Mouse (Mus musculus): ENCODE data around the gene Car9. TPM values are rescaled to one million over a fixed set of nuclear protein-coding genes. Genes with fewer than 3 reads are reported as not detected.
"Not testable (repeated sequence)": the region's sequence is repeated elsewhere in the genome, so short reads cannot be mapped to it uniquely, and the experiment has no call there.

The Car9 gene
- polyA plus RNA-seq (2017; shearing (Covaris generic)) = 1 to 10 TPM in 1 of 2 experiments, under 1 TPM in 1; 0.32 to 1.5 TPM

DNA sequence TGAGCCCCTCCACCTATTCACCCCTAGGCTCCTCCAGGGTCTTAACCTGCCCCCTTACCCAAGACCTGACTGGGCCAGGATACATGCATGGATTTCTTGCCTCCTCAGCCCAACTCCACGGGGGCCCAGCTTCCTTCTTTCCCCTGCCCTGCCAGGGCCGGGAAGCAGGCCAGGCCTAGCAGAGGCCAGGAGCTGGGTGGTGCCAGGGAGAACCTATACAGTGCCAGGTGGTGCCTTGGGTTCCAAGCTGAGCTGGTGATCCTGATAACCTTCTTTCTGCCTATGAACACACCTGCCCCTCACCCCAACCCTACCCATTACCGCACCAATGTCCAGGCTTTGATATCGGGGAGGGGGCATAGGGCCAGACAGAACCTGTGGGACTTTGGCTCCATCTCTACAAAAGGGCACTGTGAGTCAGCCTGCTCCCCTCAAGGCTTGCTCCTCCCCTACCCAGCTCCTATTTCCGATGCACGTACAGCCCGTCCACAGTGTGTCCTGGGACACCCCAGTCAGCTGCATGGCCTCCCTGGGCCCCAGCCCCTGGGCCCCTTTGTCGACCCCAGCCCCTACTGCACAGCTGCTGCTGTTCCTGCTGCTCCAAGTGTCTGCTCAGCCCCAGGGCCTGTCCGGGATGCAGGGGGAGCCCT, at the start of gene Car9:
Car9 (plus strand) TSS at position 431 of the 650 bp plus-strand sequence.
- no peak for ATAC-seq

DNA sequence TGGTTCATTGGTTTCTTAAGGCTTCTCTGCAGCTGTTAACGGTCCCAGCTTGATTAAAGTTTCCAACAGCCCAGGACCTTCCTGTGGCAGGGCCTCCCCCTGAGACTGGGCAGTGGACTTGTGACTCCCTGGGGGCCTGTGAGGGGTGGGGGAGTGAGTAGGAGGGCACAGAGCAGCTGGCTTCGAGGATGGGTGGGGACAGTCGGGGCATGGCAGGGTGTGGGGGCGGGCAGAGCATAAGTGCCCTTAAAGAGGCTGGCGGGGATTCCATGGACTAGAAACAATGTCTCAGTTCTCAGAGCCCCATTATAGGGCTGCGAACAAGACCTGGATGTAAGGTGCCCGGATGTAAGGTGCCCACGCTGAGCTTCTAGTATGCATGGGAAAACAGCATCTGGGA, 49.6 kb upstream of the Car9 start:
- peak; percentile 9 for ATAC-seq

DNA sequence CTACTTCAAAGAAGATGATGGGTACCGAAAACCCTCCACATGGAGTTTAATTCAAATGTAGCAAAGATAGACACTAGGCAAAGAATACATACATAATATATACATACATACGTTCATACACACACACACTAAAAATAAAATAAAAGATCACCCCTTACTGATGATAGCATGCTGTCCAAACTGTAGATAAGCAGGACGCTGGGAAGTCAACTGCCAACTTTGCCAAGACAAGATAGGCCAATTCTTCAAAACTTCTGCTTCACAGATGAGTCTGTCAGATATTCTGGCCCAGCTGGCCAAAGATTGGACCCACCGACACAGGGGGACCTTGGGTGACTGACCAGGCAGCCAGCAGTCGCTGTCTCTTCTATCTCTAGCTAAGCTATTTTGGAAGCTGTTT, 43.7 kb upstream of the Car9 start:
- ATAC-seq = no peak

DNA sequence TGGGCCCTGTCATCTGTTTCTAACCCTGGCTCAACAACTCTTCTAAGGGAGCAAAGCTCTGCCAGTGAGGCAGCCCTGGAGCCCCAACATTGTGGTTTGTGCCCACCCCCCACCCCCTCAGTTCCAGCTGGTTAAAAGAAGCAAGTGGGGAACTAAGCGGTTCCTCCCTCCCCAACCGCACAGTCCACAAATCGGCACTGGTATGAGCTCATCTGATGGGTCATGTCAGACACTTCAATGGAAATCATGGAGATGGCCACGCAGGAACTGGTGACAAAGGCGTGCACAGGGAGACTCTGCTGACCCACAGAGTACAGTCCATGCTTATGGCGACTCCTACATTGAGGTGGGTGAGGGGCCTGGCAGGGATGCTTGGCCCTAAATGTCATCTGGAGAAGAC, 40.8 kb upstream of the Car9 start:
- ATAC-seq = no peak

DNA sequence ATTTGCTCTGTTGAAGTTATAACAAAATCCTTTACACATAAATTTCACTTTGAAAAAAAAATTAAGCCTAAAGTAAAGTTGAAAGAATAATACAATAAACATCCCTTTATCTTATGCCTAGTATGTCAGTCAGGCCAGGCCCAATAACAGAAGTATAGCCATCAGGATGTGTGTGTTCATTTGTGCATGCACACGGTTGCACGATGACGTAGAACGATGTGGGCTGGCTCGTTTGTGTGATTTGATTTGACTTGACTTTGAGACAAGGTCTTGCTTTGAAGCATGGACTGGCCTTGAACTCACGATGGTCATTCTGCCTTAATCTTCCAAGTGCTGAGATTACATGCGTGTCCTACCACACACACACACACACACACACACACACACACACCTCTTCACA, 39.9 kb upstream of the Car9 start:
- no peak for ATAC-seq

DNA sequence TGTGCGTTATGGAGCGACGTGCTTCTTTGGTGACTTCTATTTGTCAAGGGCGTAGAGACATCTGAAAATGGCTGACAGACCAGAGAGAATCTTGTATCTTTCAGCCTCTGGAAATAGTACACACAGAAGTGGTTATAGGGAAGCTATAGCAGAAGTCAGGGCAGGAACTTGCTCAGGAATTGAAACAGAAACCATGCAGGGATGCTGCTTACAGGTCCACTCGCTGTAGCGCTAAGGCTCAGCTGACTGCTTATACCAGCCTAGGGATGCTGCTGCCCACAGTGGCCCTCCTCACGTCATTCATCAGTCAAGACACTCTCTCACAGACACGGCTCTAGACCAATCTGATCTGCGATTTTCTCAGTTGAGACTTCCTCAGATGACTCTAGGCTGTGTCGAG, 36.5 kb upstream of the Car9 start:
- ATAC-seq = no peak

DNA sequence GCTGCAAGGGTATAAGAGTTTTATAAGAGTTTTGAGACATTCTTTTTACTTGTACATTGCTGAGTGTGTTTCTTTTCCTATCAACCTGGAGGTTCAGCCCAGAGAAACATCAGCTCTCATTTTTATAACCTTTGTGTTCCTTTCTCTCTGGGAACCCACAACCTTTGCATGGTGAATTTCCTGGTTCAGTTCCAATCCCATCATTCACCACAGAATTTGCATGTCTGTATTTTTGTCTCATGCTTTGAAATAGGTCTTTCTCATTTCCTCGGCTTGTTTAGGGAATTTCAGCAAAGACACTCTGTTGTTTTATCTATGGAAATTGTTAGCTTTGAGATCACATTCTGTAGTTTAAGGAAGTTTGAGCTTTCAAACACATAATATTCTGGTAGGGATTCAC, 33.1 kb upstream of the Car9 start:
- no peak for ATAC-seq

DNA sequence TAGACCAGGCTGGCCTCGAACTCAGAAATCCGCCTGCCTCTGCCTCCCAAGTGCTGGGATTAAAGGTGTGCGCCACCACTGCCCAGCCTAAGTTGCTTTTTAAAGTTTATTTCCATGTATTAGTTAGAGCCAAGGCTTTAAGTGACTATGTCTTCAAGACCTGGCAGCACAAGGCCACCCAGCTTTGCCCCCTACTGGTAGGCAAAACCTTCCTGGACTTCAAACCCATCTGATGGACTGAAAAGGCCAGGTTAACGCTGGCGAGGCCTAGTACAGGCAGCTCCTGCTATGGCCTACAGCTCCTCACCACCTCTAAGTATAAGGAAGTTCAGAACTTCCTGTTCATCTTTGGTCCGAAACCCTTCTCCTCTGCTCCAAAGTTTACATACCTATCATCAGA, 30.2 kb upstream of the Car9 start:
- ATAC-seq = no peak

DNA sequence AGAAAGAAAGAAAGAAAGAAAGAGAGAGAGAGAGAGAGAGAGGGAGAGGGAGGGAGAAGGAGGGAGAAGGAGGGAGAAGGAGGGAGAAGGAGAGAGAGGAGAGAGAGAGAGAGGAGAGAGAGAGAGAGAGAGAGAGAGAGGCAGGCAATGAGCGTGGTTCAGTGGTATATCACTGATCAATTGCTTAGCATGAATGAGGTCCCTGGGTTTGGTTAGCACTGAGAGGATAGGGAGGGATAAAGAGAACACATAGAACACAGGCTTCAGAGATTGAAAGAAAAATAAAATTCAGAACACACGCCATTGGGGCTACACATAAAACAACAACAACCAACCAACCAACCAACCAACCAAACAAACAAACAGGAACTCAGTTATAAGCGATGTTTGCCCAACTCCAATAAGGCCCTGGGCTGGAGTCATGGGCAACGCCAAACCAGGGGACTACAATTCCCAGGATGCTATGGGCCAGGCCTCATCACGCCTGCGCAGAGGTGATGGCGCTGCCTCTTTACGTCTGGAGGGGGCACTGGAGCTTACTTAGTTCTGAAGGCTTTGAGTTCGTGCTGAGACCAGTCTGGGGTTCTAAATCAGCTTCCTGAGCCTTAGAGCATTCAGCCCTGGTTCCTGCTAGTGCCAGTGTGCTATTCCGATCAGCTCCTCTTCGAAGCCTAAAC, 28.8 kb upstream of the Car9 start:
- ATAC-seq = peak; percentile 66

DNA sequence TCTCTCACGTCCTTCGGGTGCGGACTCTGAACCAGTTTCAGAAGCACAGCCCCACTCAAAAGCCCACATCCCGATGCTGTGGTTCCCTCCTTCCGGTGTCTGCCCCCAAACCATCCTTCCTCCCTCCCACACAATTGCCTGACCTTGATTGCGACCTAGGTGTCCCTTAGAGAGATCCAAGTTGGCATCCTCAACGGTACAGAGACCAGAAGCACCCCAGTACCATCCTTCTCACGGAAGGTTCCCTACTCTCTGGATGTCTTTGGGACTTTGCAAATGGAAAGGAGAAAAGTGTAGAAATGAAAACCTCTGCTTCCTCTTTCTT, 28.3 kb upstream of the Car9 start:
- peak; percentile 70 for ATAC-seq

DNA sequence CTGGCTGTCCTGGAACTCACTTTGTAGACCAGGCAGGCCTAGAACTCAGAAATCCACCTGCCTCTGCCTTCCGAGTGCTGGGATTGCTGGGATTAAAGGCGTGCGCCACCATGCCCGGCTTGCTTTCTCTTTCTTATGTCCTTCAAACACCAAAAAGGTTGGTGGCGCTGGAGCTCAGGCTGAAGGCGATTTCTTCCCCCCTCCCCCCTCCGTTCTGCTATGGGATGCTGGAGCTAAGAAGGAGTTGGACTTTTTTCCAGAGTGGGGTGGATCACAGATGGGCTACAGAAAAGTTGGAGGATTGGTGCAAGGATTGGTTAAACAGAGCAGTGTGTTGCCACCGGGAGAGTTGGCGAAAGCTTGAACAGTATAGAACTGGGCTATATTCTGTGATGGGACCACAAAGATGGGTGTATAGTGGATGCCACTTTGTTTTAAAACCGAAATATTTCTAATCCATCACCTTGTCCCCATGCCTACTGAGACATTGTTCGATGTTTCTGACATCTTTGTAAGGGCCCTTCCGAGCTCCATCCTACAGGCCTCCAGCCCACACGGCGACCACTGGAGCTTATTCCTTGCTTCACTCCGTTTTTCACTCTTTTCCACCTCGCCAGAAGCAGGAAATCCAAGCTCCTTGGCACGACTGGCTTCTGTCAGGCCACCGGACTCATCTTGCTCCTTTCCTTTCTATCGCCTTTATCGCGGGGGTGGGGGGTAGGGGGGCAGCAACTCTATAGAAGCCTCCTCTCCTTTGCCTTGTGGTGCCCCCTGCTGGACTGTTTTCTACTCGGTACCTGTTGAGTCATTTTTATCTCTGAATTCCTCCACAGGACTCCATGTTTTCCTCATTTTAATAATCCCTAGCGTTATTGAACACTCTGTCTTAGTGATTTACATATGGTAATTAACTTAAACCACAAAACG, 27.6 kb upstream of the Car9 start:
- peak; percentile 10 for ATAC-seq

DNA sequence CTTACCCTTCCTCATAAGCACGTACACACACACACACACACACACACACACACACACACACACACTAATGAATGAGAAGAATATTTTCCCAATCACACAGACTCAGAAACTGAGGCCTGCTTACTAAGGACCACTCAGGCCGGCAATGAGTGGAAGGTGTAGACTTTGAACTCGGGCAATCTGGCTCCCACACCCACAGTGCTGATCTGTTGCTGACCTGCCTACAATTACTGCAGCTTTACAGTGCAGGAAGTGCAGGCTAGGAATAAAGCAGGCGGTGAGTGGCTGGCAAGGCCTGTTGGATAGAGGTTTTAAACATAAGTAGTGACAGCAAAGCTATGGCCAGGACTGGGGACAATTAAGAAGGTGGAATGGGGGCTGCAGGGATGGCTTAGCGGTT, 25.8 kb upstream of the Car9 start:
- ATAC-seq = no peak

DNA sequence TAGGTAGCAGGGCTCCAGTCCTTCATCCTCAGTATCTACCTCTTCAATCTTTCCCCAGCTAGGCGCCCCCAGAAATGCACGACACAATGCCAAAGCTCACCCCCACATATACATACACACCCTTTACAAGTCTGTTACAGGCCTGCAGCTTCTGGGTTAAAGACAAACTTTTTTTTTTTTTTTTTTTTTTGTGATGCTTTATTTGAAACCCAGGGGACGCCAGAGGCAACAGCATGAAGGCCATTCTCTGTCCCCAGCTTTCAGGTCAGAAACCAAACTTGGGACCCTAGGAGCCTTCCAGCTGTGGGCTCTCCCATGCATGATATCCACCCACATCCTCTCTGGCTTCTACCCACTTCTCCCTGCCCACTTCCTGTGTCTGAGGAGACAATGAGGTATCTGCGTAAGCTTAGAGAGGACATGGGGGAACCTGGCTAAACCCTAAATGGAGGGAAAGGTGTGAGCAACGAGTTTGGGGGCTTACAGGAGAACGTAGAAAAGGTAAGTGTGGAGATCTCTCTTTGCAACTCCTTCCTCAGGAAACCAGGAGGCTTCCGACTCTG, 24.8 kb upstream of the Car9 start:
- ATAC-seq = peak; percentile 57

DNA sequence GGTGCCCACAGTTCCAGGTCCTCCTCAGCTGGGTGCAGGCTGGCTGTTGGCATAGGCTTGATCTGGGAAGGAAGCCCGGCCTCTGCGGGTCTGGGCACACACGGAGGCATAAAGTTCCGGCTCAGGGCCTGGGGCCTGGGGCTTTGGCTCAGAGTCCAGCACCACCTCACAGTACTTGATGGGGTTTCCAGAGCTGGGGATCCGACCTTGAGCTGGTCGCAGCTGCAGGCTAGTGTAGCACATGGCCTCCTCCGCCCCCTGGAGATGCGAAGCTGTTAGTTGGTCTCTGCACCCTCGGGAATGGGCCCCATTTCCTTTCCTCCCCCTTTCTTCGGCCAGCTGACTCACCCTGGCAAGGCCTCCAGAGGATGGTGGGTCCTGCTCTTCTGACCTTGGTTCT, 24.2 kb upstream of the Car9 start:
- no peak for ATAC-seq

DNA sequence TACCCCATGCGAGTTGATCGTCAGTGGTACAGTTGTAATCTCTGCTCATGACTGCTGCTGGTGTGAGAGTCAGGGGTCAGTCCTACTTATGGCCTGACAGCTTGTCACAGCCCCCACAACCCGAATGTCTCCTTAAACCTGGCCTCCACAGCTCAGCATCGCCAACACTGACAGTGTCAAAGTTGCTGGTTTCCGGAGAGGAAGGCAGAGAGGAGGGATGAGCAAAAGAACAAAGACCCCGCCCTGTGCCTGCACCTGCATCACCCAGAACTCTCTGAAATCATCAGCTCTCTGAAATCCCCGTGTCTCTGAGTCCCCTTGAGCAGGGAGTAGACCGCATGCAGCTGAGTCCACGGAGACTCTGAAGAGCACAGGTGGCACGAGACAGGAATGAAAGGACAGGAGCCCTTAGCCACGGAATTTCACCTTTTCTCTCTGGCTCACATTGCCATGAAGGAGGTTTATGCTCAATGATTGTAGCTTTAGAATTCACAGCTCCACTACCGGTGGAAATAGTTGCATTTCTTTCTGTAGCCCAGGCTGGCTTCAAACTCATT, 23.2 kb upstream of the Car9 start, which contains the start of gene Sit1:
Sit1 (minus strand) TSS at position 200 of the 557 bp plus-strand sequence.
- peak; percentile 76 for ATAC-seq

DNA sequence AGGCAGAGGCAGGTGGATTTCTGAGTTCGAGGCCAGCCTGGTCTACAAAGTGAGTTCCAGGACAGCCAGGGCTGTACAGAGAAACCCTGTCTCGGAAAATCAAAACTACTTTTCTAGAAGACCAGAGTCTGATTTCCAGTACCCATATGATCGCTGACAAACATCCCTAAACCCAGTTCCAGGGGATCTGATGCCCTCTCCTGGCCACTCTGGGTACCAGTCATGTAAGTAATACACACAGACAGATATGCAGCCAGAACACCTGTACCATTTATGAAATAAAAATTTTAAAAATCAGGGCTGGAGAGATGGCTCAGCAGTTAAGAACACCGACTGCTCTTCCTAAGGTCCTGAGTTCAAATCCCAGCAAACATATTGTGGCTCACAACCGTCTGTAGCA, 21.1 kb upstream of the Car9 start:
- ATAC-seq = not testable (repeated sequence)

DNA sequence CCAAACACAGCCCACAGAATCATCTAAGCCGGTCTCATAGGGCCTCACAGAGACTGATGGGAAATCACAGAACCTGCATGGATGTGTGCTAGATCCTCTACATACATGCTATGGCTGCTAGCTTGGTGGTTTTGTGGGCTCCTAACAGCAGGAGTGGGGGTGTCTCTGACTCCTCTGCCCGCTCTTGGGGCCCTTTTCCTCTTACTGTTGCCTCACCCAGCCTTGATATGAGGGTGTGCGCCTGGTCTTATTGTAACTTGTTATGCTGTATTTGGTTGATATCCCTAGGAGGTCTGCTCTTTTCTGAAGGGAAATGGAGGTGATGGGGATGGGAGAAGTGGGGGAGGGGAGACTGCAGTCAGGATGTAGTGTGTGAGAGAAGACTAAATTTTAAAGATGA, 17.2 kb upstream of the Car9 start:
- no peak for ATAC-seq

DNA sequence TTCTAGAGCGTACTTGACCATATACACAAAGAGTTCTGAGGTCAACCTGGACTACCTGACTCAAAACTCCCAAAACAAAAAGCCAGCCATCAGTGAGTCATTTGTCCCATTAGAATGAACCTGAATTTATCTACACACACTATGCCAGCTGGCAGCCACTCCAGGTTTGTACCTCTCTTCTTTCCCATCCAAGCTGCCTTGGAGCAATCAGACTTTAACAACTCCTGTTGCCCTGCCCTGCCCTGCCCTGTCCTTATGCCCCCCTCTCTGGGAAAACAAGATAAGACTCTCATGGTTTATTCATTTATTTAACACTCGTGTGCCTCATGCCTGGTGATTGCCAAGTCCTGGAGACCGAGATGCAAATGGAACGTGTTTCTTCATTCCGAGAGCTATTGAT, 16.0 kb upstream of the Car9 start:
- no peak for ATAC-seq

DNA sequence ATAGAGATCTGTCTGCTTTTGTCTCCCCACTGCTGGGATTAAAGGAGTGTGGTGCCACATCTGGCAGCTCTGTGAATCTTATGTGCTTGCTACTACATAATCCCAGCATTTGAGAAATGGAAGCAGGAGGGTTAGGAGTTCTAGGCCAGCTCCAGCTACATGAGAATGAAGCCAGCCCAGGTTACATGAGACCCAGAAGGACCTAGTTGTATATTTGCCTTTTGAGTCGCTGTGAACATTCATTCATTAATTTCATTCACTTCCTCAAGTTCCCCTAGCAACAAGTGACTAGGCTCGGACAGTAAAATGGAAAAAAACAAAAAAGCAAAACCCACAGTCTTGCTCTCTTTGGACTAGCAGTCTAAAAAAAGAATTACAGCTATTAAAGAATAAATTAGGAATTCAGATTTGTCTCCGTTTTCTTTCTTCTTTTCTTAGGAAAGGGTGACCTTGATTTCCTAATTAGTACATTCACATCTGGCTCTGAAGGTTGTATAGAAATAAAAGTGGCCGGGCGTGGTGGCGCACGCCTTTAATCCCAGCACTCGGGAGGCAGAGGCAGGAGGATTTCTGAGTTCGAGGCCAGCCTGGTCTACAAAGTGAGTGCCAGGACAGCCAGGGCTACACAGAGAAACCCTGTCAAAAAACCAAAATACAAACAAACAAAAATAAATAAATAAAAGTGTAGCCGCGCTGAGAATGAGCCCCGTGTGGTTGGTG, 14.5 kb upstream of the Car9 start:
- ATAC-seq = no peak

DNA sequence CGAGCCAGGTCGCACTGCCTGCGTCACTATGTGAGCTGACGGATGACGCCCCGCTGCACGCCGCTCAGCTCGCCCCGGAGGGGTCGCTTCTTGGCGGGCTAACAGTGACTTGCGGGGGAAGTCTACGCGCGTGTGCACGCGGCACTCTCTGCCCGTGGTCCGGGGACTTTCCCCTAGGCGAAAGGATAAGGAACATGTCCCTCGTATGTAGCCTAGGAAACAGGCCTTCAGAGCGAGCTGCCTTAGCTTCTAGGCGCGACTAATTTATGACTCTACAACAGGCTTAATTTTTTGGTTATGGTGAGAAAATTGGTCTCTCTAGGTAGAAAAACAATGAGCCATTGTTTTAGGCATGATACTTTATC, 14.0 kb upstream of the Car9 start, which contains the start of gene Ccdc107:
Ccdc107 (plus strand) TSS at position 80 of the 365 bp plus-strand sequence.
- ATAC-seq = peak; percentile 94

DNA sequence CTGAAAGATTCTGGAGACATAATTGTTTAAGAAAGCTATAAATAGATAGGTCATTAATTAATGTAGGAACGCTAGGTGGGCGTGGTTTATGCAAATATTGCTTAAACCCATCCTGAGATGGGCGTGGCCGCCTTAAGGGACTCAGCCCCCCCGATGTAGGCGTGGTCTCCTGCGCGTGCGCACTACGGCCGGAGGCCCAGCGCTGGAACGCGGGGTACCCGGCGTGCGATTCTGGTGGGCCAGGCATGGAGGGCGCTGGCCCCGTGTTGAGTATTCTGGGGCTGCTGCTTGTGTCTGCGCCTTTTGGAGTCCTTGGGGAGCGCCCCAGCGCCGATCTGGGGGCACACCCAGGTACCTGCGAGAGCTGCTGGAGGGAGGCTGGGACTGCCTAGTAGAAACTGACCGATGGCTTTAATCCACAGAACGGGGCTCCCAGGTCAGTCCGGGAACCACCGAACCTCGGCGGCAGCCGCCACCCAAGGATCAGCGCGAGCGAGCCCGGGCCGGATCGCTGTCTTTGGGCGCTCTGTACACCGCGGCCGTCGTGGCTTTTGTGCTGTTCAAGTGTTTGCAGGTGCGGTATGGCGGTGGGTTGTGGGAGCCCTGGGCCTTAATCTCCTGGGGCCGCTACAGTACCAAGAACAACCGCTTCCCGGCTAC, 13.4 kb upstream of the Car9 start:
- ATAC-seq = peak; percentile 64

DNA sequence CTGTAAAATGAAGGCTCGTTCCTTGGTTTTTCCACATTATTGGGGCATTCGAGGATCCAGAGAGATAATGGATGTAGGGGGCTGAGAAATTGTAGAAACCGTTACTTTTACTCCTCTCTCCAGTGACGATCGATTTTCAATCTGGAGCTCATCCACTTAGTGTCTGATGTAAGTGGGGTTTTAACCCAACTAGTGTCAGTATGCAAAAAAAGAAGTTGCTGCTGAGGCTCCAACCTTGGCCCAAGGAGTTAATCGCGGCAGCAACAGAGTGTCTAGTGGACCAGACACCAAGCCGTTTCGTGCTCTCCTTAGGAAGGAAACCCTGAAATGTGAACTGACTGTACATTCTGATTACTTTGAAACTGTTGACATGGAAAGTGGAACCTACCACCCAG, 12.9 kb upstream of the Car9 start:
- ATAC-seq = no peak

Data from CD4-positive, CD25-positive, alpha-beta regulatory T cell, adult 4 months (primary cell).